Mouse (Mus musculus): ENCODE results near the gene Gpr33. TPM values are rescaled to one million over a fixed set of nuclear protein-coding genes. Genes with fewer than 3 reads are reported as not detected.

Gene Gpr33
- total RNA-seq, 2 experiments from 2014 or later = not detected

DNA sequence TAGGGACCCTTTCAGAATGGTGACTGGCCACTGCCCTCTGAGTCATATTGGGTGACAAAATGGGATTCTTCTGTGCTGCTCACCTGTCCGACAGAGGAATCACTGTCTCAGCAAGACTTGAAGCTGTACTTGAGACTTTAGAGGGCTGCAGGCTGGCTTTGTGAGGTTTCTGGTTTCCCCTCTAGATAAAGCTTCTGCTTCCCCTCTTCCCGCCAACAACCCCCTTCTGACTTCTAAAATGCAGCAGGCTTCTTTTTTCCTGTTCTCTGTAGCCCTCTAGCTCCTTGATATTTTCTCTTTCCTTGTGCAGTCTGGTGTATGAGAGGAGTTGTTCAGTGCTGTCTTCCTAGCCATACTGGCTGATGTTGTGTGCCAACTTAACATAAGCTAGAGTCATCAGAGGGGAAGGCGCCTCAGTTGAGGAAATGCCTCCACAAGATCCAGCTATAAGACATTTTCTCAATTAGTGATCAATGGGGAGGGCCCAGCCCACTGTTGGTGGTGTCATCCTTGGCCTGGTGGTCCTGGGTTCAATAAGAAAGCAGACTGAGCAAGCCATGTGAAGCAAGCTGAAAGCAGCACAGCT lies 42.6 kb downstream of the Gpr33 start:
- no peak for DNase-seq

GRCm38 (mm10) chr12:51983625-51984024 lies 44.2 kb downstream of the Gpr33 start:
- no peak for DNase-seq

DNA sequence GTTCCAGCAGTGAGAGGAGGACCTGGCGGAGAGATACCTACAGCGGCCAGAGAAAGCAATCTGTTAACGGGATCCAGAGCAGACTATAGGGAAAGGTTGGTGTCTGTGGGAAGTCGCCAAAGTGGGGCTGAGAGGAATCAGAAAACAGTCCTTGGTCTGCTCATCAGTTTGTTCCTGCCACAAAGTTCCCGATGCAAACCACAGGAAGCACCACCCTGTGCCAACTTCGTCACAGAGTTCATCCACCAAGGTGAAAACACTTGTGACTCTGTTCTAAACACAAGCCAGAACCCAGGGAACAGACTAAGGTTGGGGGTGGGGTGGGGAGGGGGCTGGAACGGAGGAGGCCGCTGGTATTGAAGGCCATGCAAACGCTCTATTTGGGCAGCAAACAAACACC lies 51.3 kb downstream of the Gpr33 start:
- no peak for DNase-seq

GRCm38 (mm10) chr12:51974381-51974780 lies 53.5 kb downstream of the Gpr33 start:
- DNase-seq = no peak

Other genes with a start within 250 kb of the Gpr33 start
- 10 to 100 TPM; 86.7 to 95.8 TPM for gene Hectd1, start 198.5 kb downstream of the Gpr33 start, total RNA-seq (2021)
- 10 to 100 TPM; 22.2 to 22.4 TPM for gene Heatr5a, start 56.7 kb downstream of the Gpr33 start, total RNA-seq (2021)
- 10 to 100 TPM; 14.6 to 29.1 TPM for gene Dtd2, start 21.6 kb downstream of the Gpr33 start, total RNA-seq (2021)
- 10 to 100 TPM; 10.1 to 13.3 TPM for gene Nubpl, start 69.7 kb upstream of the Gpr33 start, total RNA-seq (2021)